Mouse (Mus musculus): ENCODE measurements at regions not wholly inside any gene's neighbourhood (a gene's known extent, or its start where the extent isn't known, plus 50 kb on each side); places are given as distances from the start of the nearest gene placed in this dataset.

GRCm38 (mm10) chr8:4411126-4411525 lies 81.7 kb upstream of the Cers4 start:
- no peak overlapping the region for H3K27ac ChIP-seq (ENCODE audit: insufficient read depth, low read length)
- no peak overlapping the region for H3K4me3 ChIP-seq (ENCODE audit: insufficient read depth, low read length)
- no peak for TF ChIP-seq CTCF (IDR thresholded peaks at IDR 0.05; ENCODE audit: extremely low read depth, insufficient read depth, low read length)
- H3K4me1 ChIP-seq (ENCODE audit: control insufficient read depth, insufficient read depth, low read length): no peaks in the 10 kb centered on the region

- TF ChIP-seq POLR2A (IDR thresholded peaks at IDR 0.05; ENCODE audit: extremely low read depth, insufficient read depth, low read length) (no peak), CTCF (IDR thresholded peaks at IDR 0.05; ENCODE audit: extremely low read depth, insufficient read depth, low read length) (no peak)
- H3K4me1 ChIP-seq (ENCODE audit: control insufficient read depth, insufficient read depth, low read length): no peaks in the 10 kb centered on the region
- no peak overlapping the region for H3K27ac ChIP-seq (ENCODE audit: insufficient read depth, low read length)
- no peak overlapping the region for H3K4me3 ChIP-seq (ENCODE audit: insufficient read depth, low read length)
These were observed 81.0 kb upstream of the Cers4 start for GRCm38 (mm10) chr8:4411836-4412235.

GRCm38 (mm10) chr8:4413206-4413605 lies 79.6 kb upstream of the Cers4 start:
- Histone ChIP-seq H3K4me3 (ENCODE audit: insufficient read depth, low read length) (no peak overlapping the region), H3K4me1 (ENCODE audit: control insufficient read depth, insufficient read depth, low read length) (no peaks in the 10 kb centered on the region), H3K27ac (ENCODE audit: insufficient read depth, low read length) (no peak overlapping the region)
- peak; percentile 71 for TF ChIP-seq CTCF (IDR thresholded peaks at IDR 0.05; ENCODE audit: extremely low read depth, insufficient read depth, low read length)
- TF ChIP-seq POLR2A (IDR thresholded peaks at IDR 0.05; ENCODE audit: extremely low read depth, insufficient read depth, low read length): no peak

GRCm38 (mm10) chr8:4413764-4414163 lies 79.1 kb upstream of the Cers4 start:
- Histone ChIP-seq H3K4me1 (ENCODE audit: control insufficient read depth, insufficient read depth, low read length) (no peaks in the 10 kb centered on the region), H3K27ac (ENCODE audit: insufficient read depth, low read length) (no peak overlapping the region), H3K4me3 (ENCODE audit: insufficient read depth, low read length) (no peak overlapping the region)
- TF ChIP-seq POLR2A (IDR thresholded peaks at IDR 0.05; ENCODE audit: extremely low read depth, insufficient read depth, low read length): no peak
- TF ChIP-seq CTCF (IDR thresholded peaks at IDR 0.05; ENCODE audit: extremely low read depth, insufficient read depth, low read length): no peak

GRCm38 (mm10) chr8:4417141-4417540 lies 75.7 kb upstream of the Cers4 start:
- TF ChIP-seq CTCF (IDR thresholded peaks at IDR 0.05; ENCODE audit: extremely low read depth, insufficient read depth, low read length) (no peak), POLR2A (IDR thresholded peaks at IDR 0.05; ENCODE audit: extremely low read depth, insufficient read depth, low read length) (no peak)
- H3K4me1 ChIP-seq (ENCODE audit: control insufficient read depth, insufficient read depth, low read length): no peaks in the 10 kb centered on the region
- H3K4me3 ChIP-seq (ENCODE audit: insufficient read depth, low read length): no peak overlapping the region
- H3K27ac ChIP-seq (ENCODE audit: insufficient read depth, low read length): no peak overlapping the region

GRCm38 (mm10) chr8:4433161-4433560 lies 59.7 kb upstream of the Cers4 start:
- Histone ChIP-seq H3K27ac (ENCODE audit: insufficient read depth, low read length) (no peak overlapping the region), H3K4me3 (ENCODE audit: insufficient read depth, low read length) (no peak overlapping the region), H3K4me1 (ENCODE audit: control insufficient read depth, insufficient read depth, low read length) (no peaks in the 10 kb centered on the region)
- TF ChIP-seq CTCF (IDR thresholded peaks at IDR 0.05; ENCODE audit: extremely low read depth, insufficient read depth, low read length) (no peak), POLR2A (IDR thresholded peaks at IDR 0.05; ENCODE audit: extremely low read depth, insufficient read depth, low read length) (no peak)

GRCm38 (mm10) chr8:4436546-4436945 lies 56.3 kb upstream of the Cers4 start:
- Histone ChIP-seq H3K4me1 (ENCODE audit: control insufficient read depth, insufficient read depth, low read length) (no peaks in the 10 kb centered on the region), H3K4me3 (ENCODE audit: insufficient read depth, low read length) (no peak overlapping the region), H3K27ac (ENCODE audit: insufficient read depth, low read length) (no peak overlapping the region)
- no peak for TF ChIP-seq POLR2A (IDR thresholded peaks at IDR 0.05; ENCODE audit: extremely low read depth, insufficient read depth, low read length)
- no peak for TF ChIP-seq CTCF (IDR thresholded peaks at IDR 0.05; ENCODE audit: extremely low read depth, insufficient read depth, low read length)
